Mouse (Mus musculus) spleen, adult 18-20 months (tissue): Measurements from ENCODE around the gene Fcgr2b.
"Not testable (repeated sequence)": the region's sequence is repeated elsewhere in the genome, so short reads cannot be mapped to it uniquely, and the experiment has no call there.

Experiments used
- DNase-seq, 2 experiments: peaks; one replicate each; pipeline ENCODE4 v3.0.0; 2022; ENCODE audit warnings: mixed read lengths in 2 of 2

The Fcgr2b gene

DNA sequence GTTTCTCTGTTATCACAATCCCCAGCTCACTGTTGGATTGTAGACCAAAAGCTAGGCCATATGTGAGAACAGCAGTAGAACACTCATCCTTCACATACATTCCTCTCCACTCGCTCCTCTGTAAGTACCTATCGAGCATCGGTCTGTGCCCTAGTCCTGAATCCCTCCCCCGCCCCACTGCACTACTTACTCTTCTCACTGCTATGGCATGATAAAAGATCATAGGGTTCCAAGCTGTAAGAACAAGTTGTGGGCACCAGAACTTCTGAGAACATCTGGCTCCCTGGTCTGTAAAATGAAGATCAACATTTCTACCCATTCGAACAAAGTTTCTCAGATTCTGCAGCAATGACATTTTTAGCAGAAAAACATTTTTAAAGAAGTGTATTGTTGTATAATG, at the start of gene Fcgr2b:
Gene Fcgr2b, minus strand, starts transcription at position 101 of the 400 bp plus-strand sequence.
- no peak for DNase-seq

DNA sequence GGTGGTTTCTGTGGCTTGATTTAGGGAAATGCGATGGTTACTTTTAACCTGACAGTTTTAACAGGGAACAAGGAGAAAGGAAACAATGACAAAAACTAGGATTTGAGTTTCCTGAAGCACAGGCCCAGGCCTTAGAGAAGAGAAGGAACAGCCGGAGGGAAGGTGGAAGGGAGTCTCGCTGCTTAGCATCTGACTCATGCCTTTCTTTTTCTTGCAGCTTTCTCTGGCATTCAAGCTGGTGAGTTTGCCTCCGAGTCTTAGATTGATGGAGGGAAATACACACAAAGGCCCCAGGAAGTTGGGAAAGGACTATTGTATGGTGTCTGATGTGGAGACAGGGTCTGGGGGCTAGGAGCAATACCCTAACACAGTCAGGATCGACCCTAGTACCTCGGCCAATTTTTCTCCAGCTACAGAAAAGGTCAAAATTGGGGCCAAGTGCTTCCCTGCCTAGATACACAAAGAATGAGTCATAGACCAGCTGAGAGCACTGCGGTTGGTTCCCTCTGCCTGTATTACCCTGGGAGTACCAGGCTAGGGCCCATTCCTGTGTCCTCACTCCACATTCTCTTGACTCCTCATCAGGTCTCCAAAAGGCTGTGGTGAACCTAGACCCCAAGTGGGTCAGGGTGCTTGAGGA, 43.1 kb upstream of the Fcgr2b start:
- no peak for DNase-seq

DNA sequence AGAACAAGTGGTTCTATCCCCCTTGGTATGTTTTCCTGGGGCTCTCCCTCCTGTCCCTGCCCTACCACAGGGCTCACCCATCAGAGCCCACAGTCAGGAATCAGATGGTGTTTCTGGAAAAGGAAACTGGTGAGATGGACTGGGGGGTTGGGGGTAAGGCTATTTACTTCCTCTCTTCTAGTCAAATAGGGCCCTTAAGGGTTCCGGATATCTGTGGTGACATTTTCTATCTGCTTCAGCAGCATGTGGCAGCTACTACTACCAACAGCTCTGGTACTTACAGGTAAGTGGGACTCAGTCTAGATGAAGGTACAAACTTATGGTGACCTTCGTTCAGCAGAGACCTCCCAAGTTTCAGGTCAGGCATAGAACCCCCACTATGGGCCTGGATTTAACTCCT, 42.4 kb upstream of the Fcgr2b start, which contains the start of gene Fcgr4:
Gene Fcgr4, plus strand, starts transcription at position 184 of the 400 bp plus-strand sequence.
- no peak for DNase-seq

DNA sequence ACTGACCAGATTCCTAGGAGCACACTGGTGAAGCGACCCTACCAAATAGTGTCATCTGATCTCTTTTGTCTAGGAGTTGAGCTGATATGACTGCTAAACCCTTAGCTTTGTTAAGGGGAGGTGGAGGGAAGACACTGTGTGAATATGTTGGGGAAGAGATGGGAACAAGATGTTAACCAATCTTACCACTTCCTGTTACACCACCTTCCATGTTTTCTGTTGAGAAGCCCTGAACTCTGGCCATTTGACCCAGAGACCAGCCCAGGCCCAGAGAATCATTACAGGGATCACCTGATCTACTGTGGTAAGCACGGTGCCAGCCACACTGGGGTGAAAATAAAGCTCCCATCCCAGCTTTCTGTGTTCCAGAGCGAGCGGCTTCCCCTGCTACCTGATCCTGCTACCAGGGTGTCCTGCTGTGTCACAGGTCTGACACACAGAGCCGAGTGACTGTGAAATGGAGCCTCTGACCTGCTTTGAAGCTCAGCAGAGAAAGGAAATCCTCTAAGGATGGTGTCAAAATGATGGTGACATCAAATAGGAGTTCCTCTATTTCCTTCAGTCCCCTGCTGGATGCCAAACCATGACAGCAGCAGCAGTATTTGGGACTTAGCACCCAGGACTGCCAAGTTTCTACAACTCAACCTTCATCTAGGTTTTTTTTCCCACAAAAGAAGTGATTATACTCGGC, 41.3 kb upstream of the Fcgr2b start:
- DNase-seq, result no peak

DNA sequence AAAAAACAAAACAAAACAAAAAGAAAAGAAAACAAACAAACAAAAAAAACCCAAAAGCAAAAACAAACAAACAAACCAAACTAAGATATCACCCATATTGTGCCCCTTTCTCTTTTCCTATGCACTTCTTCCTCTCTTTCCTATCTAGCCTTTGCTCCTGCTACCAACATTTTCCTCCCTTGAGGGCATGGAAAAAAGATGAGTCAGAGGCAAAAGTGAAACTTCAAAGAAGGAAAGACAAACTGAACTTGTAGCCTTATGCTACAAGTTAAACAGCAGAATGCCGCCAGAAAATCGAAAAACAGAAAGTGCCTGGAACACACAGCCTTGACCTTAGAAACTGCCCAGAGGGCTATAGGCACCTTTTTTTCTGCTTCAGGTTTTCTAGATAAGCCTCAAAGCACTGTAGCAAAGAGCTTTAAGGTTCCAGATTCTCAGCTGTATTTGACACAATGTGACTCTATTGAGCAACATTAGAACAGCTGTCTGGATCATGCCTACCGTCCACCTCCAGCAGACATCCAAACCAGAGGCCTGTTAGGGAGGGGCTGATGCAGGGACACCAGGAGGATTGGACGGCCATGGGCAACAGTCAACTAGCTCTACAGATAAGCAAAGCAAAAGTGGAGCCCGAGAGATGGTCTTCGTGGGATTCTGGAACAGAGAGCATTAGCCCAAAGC, 40.5 kb upstream of the Fcgr2b start:
- DNase-seq, result no peak

DNA sequence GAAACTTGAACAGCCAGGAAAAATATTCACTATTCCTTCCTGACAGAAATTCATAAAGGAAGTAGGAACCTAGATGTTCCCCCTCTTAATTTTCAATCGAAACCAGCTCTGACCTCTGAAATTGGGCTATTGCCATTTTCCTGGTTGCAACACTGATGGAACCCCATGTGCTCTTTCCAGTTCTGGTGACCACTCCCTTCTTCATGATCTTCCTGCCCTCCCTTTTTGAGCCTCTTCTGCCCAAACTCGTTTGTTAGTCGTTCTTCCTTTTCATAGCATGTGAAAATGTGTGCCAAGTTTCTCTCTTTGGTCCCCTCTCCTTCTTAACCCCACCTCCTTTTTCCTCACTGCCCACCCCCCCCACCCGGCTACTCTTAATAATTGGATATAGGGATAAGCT, 35.4 kb upstream of the Fcgr2b start:
- no peak for DNase-seq

DNA sequence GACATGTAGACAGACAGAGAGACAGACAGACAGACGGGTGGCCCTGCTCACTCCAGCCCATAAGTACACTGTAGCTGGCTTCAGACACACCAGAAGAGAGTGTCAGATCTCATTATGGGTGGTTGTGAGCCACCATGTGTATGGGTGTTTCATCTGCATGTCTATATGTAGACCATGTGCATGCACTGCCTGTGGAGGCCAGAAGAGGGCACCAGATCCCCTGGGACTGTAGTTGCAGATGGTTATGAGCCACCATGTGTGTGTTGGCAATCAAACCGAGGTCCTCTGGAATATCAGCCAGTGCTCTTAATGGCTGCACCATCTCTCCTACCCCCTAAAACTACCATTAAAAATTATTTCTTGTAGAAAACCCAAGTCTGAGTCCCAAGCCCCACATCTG, 30.6 kb upstream of the Fcgr2b start:
- no peak for DNase-seq

DNA sequence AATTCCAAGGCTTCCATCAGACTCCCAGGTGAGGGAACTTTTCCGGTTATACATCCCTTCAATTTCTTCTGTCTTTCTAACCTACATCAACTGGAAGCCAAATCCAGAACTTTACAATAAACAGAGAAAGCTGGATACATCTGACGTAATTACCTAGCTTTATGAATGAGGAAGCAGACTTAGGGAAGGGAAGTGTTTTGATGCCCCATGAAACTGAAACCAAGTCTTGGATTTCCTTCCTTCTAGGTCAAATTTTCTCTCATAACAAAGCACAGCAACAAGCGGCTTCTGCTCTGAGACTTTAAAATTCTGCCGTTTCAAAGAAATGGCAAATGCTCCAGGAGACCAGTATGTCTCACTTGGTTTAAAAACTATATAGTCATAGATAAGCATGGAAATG, 30.0 kb upstream of the Fcgr2b start:
- DNase-seq, result no peak

DNA sequence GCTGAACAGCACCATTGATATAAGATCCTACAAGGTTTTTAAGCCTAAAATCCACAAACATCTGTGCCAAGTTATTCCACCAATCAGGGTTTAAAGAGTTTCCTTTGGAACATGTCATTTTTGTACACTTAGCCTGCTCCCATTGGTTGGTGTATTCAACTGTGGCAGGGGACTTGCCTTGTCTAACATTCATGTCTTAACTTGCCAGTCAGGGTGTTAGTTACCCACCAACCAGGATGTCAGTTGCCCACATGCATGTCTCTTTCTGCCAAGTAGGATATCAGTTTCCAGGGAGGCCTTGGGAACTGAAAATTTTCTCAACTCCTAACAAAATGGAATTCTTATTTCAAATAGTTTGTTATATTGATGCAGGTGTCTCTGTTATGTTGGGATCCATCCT, 29.2 kb upstream of the Fcgr2b start:
- DNase-seq, result no peak

DNA sequence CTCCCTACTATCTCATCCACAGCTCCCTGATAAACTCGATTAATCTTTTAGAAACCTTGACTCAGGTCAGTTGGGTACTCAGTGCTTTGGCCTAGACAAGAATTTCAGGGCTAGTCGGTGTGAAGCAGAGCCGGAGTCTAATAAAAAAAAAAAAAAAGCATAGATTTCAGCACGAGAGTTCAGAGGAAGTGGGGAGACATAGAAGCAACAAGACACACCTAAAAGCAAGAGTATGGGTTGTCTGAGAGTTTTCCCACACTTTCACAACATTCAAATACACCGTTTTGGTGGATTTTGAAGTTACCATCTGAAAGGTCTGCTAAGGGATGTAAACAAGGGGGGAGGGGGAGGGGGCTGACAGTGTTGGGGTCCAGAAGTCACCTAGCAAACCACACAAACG, 28.7 kb upstream of the Fcgr2b start:
- no peak for DNase-seq

DNA sequence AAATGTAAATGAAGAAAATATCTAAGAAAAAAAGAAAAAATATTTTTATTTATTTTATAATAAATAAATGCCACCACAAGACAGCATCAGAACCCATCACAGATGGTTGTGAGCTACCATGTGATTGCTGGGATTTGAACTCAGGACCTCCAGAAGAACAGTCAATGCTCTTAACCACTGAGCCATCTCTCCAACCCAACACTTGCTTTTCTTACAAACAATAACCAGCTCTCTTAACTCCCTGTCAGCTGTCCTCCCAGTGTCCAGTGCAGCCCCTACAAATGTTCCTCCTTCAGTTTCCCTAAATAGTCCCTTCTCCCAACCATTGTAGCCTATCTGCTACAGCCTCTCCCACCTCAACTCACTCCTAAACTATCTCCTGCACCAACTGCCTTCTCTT, 23.5 kb upstream of the Fcgr2b start:
- DNase-seq, result no peak

DNA sequence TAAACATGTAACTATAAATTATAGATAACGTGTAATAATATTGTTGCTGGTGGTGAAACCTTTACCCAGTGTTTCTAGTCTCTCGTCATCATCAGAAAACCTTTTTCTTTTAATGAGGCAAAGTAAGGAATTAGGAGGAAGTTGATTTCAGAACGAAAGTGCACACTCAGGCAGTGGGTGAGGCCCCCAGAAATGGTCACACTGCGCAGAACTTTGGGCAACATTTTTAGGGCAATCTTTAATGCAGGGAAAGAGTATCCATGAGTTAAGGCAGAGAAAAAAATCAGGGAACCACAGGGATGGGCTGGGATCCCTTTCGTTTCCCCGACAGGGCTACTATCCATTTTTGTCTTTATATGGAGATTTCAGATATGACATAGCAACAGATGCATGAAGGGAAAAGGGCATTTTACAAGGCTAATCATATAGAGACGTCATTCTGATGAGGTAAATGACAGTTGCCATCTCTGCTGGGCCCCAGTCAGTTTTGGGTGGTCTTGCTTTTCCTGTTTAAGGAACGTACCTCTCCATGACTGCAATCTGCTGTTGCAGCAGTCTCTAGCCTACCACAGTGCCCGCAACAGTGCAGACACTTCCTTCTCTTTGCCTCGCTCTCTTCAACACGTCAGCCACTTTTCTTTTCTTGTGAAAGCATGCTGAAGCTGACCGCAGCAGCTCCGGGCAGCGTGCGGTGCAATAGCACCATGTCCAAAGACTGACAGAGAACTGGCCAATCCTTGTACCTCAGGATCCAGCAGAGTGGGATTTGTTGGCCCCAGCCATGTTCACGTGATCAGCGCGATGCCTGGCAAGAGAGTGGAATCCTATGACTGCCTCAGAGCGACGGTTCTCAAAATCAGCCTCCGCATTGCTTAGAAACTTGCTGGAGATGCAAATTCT, 21.7 kb upstream of the Fcgr2b start:
- DNase-seq, result peak in 1 of 2 experiments; percentile 40

DNA sequence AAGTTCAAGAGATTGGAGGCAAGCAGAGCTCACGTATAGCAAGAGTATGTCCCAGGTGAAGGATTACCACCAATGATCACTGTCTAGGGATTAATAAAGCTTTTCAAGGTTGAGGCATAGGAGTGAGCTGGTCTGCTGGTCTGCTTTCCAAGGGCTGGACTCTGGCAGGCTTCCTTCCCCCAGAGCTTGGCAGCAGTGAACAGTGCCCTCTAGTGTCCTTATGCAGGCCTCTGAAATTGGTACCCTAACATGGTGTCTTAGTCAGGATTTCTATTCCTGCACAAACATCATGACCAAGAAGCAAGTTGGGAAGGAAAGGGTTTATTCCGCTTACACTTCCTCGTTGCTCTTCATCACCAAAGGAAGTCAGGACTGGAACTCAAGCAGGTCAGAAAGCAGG, 20.4 kb upstream of the Fcgr2b start:
- DNase-seq, result peak; percentile 49 to 63

DNA sequence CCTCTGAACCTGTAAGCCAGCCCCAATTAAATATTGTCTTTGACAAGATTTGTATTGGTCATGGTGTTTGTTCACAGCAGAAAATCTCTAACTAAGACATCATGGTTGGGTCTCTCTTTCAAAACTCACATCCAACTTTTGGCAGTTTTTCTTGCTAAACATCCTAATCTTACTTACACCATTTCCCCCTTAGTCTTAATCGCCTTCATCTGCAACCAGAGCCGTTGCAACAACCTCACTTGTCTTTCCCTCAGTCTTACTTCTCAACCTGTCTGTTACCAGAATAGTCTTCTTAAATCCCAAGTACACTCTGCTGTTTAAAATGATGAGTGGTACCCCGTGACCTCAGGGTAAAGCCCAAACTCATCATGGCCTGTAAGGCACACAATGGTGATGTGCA, 19.7 kb upstream of the Fcgr2b start:
- DNase-seq, result no peak

DNA sequence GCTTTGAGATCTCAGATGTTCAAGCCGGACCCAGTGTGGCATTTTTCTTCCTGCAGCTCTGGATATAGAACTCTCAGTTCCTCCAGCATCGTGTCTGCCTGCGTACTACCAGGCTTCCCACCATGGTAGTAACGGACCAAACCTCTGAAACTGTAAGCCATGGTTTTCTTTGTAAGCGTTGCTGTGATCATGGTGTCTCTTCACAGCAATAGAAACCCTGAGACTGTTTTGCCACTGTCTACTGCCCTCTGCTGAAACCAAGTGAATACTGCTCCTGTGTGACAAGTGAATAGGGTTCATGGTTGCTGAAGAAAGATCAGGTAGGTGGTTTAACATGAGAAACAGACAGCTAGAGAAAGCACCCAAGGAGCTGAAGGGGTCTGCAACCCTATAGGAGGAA, 16.2 kb upstream of the Fcgr2b start:
- peak in 1 of 2 experiments; percentile 43 for DNase-seq

DNA sequence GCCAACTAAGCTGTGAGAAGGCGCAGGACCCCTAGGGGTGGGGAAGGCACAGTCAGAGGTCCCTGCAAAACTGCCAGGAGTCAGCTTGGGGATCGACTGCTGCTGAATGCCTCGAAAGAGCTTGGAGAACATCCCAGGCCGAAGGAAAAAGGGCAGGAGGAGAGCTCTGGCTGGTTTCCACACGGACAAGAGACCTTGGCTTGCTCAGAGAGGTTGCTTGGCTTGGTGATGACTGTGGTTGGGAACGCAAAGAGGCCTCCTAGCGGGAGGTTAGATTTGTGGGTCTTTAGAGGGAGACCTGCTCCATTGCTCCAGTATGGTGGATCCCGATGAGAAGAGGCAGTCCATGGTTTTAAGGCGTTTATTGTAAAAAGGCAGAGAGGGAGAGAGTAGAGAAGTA, 13.3 kb upstream of the Fcgr2b start:
- no peak for DNase-seq

DNA sequence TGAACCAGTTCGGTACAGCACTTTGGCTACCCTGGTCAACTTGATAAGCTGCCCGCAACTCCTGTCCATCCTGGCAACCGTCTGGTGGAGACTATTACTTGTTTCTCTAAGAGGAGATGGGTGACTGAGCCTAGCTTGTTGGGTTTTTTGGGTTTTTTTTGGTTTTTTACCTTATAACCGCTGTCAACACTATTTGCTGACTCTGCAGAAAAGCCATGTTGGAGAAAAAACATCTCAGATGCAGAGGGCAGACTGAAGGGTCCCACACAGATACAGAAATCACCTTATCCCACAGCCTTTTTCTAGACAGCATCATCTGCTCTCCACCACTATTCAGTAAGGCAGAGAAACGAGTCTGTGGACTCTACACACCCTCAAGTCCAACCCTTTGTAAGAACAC, 9.5 kb upstream of the Fcgr2b start:
- DNase-seq, result no peak

DNA sequence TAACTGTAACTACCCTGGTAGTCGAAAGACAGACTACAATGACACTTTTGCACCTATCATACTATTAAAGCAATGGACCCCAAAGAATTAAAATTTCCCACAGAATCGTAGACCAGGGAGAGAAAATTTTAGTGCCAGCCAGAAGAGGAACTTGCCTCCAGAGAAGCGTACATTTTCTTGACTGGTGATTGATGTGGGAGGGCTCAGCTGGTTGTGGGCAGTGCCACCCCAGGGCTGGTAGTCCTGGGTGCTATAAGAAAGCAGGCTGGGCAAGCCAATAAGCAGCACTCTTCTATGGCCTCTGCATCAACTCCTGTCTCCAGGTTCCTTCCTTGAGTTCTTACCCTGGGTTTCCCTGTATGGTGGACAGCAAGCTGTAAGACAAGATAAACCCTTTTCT, 8.7 kb upstream of the Fcgr2b start:
- DNase-seq, result no peak

DNA sequence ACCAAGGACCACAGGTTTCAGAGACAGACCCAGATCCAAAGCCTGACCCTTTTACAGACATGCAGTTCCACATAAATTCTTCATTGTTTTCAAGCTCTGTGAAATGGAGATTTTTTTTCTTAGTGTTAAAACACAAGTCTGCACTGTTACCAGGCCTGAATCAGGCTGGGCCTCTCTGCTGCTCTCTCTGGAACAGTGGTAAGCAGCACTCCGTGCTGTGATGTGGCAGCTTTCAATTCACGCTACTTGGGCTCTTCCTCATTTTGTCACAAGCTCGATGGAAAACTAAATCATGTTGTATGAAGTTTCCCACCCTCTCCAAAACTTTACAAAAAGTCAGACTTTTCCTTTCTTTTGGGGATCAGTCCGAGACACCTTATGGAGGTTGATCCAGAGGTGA, 6.7 kb upstream of the Fcgr2b start:
- no peak for DNase-seq

DNA sequence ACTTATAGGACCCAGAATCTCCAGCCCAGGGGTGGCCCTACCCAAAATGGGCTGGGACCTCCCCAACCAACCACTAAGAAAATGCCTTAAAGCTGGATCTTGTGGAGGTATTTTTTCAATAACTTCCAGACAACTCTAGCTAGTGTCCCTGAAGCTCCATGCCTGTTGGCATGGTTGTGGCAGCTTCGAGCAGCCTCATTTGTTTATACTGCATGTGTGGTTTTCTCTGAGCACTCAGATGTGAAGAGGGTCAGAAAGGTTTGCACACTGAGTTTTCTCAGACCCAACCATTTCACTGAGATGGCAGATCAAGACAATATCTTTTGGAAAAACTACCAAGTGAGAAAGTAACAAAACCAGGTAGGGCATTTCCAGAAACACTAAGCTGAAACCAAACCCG, 6.0 kb upstream of the Fcgr2b start:
- no peak for DNase-seq

DNA sequence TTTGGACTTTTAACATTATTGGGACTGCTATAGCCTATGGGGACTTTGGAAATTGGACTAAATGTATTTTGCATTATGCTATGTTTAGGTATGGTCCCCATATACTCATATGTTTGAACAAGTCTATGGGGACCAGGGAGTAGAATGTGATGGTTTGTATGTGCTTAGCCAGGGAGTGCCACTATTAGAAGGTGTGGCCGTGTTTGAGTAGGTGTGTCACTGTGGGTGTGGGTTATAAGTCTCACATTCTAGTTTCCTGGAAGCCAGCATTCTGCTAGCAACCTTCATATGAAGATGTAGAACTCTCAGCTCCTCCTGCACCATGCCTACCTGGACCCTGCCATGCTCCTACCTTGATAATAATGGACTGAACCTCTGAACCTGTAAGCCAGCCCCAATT, 5.3 kb upstream of the Fcgr2b start:
- not testable (repeated sequence) for DNase-seq

DNA sequence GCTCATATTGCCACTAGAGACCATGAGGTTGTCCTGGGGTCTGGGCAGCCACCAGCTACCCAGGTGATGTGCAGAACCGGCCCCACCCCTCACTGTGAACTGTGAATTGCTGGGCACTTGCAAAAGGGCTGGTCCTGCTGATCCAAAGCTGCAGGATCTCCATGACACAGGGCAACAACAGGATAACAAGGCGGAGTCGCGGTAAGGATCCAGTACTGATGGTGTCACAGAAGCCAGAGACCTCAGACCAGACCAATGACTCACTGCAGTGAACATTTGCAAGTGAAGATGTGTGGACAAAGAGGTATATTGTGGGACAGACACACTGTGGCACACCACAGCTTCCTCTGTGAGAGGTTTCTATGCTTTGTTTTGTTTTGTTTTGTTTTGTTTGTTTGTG, 2.3 kb upstream of the Fcgr2b start:
- no peak for DNase-seq

DNA sequence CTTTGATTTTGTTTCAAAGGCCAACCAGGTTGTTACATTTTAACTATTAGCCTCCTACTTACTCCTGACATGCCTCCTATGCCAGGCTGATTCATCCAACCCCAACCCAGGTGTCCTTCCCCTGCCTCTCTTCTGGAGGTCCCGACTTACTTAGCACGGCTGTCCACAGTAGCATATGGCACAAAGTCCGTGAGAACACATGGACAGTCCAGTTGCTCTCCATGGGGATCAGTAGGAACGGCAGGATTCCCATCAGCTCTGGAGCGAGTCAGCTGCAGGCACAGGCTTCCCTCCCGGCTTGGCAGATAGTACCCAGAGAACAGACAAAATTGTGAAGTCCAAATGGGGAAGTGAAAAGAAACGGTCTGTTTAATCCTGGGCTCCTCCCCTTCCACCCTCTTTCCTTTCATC, 591 bp downstream of the Fcgr2b start:
- DNase-seq, result peak in 1 of 2 experiments; percentile 51
